Mouse (Mus musculus): ENCODE data around the gene Tsc22d1.

GRCm38 (mm10) chr14:76505439-76506220, 90.9 kb downstream of the Tsc22d1 start:
- TF ChIP-seq JUN (IDR thresholded peaks at IDR 0.05; ENCODE audit: insufficient read depth, low read depth, low read length) (no peak), ZC3H11A (IDR thresholded peaks at IDR 0.05; ENCODE audit: low read depth, low read length) (no peak), MAX (IDR thresholded peaks at IDR 0.05; ENCODE audit: low read length) (no peak), TBP (conservative IDR thresholded peaks at IDR 0.05; ENCODE audit: low read depth, low read length) (no peak), CTCF (conservative IDR thresholded peaks at IDR 0.05 in 1 of 2, IDR thresholded peaks at IDR 0.05 in 1 of 2; ENCODE audit: low read depth in 2 of 2, low read length in 2 of 2) (no peak)
